Mouse (Mus musculus) kidney, adult 2 months (tissue): Measurements from ENCODE around the gene Bckdk. TPM values are rescaled to one million over a fixed set of nuclear protein-coding genes. Genes with fewer than 3 reads are reported as not detected.

ENCODE experiments used
- DNase-seq: peaks from one replicate; pipeline ENCODE4 v3.0.0; 2021
- H3K27ac ChIP-seq: fragments of 200-500 bp; 2 replicates; pipeline ENCODE4 v1.5.1; 2012; ENCODE audit warnings: low read depth, low read length, control low read depth, inconsistent platforms; ENCODE audit not compliant: insufficient read depth
- H3K27me3 ChIP-seq: fragments of 200-500 bp; replicated peaks from 2 replicates; pipeline ENCODE4 v1.6.1; 2012; ENCODE audit warnings: mild to moderate bottlenecking, moderate library complexity, low read length, inconsistent platforms; ENCODE audit not compliant: control insufficient read depth, insufficient read depth
- H3K36me3 ChIP-seq: fragments of 200-500 bp; 2 replicates; pipeline ENCODE4 v1.6.1; 2012; ENCODE audit warnings: mild to moderate bottlenecking, moderate library complexity, low read length, inconsistent platforms; ENCODE audit not compliant: control insufficient read depth, insufficient read depth
- H3K4me1 ChIP-seq: fragments of 200-500 bp; 2 replicates; pipeline ENCODE4 v1.6.1; 2011; ENCODE audit warnings: low read length; ENCODE audit not compliant: control insufficient read depth, insufficient read depth
- H3K4me3 ChIP-seq: fragments of 200-500 bp; 2 replicates; pipeline ENCODE4 v1.5.1; 2011; ENCODE audit warnings: mild to moderate bottlenecking, low read depth, low read length, control low read depth; ENCODE audit not compliant: insufficient read depth
- CTCF ChIP-seq: fragments of 200-500 bp; conservative IDR thresholded peaks from 2 replicates; pipeline ENCODE4 v1.5.1; 2011; ENCODE audit warnings: low read depth, mild to moderate bottlenecking, control low read depth, low read length, moderate library complexity, mixed read lengths; ENCODE audit not compliant: insufficient read depth, insufficient read length
- POLR2A ChIP-seq: fragments of 200-500 bp; IDR thresholded peaks from one replicate; pipeline ENCODE4 v1.6.1; 2011; ENCODE audit warnings: low read depth, low read length, control low read depth
- WGBS: fragments of 180-500 bp; shearing (Covaris S2); methylation state at CpG from one replicate; pipeline ENCODE4 v1.1.7; 2018; 5-methylcytosine and 5-hydroxymethylcytosine counted together
- polyA plus RNA-seq: library from polyadenylated mRNA; depleted of rRNA; stranded (reverse); fragments of >200 nt; gene quantifications from 2 replicates; pipeline ENCODE4 v1.2.3, GENCODE M21; 2012; rRNA removed

Bckdk gene
- polyA plus RNA-seq, 1 experiment = 148 TPM

GRCm38 (mm10) chr7:127952864-127953581 lies 49.1 kb downstream of the Bckdk start:
- WGBS = 52% methylated on average over 13 of the region's 13 CpGs

GRCm38 (mm10) chr7:127959364-127959763 lies 55.5 kb downstream of the Bckdk start:
- H3K4me1 ChIP-seq = peaks cover 6% of the 10 kb centered on the region
- DNase-seq = peak; percentile 55
- H3K27ac ChIP-seq = peak overlapping the region; percentile 68
- no peaks in the 10 kb centered on the region for H3K27me3 ChIP-seq
- TF ChIP-seq CTCF (no peak), POLR2A (no peak)
- H3K4me3 ChIP-seq = no peak overlapping the region
- H3K36me3 ChIP-seq = no peaks in the 10 kb centered on the region
- WGBS = 25% methylated on average over 5 of the region's 5 CpGs

More at GRCm38 (mm10) chr7:127952864-127953581, 49.1 kb downstream of the Bckdk start:
- H3K4me3 ChIP-seq = no peak overlapping the region
- no peaks in the 10 kb centered on the region for H3K36me3 ChIP-seq
- TF ChIP-seq CTCF (no peak), POLR2A (no peak)
- no peaks in the 10 kb centered on the region for H3K27me3 ChIP-seq
- H3K27ac ChIP-seq = no peak overlapping the region
- H3K4me1 ChIP-seq = no peaks in the 10 kb centered on the region
- DNase-seq = no peak

Other genes with a start within 250 kb of the Bckdk start
- 24.5 and 25.9 TPM in 2 replicates for gene Bcl7c, start 195.1 kb upstream of the Bckdk start, polyA plus RNA-seq
- gene Ctf1, start 191.3 kb upstream of the Bckdk start, polyA plus RNA-seq = 19.4 and 20.6 TPM in 2 replicates
- gene Ctf2, start 171.9 kb upstream of the Bckdk start, polyA plus RNA-seq = not detected in 2 replicates
- 14.6 and 20.8 TPM in 2 replicates for gene Fbxl19, start 159.5 kb upstream of the Bckdk start, polyA plus RNA-seq
- 28.2 and 34.6 TPM in 2 replicates for gene Orai3, start 134.3 kb upstream of the Bckdk start, polyA plus RNA-seq
- 8.8 and 10.9 TPM in 2 replicates for gene Setd1a, start 127.4 kb upstream of the Bckdk start, polyA plus RNA-seq
- gene Gm49388, start 118.5 kb upstream of the Bckdk start, polyA plus RNA-seq = not detected in 2 replicates
- 45.0 and 49.3 TPM in 2 replicates for gene Hsd3b7, start 103.5 kb upstream of the Bckdk start, polyA plus RNA-seq
- gene Stx4a, start 79.8 kb upstream of the Bckdk start, polyA plus RNA-seq = 60.7 and 66.5 TPM in 2 replicates
- gene Stx1b, start 79.5 kb upstream of the Bckdk start, polyA plus RNA-seq = 2.3 and 2.4 TPM in 2 replicates
- gene Zfp646, start 27.9 kb upstream of the Bckdk start, polyA plus RNA-seq = 11.9 and 14.3 TPM in 2 replicates
- 4.2 and 4.3 TPM in 2 replicates for gene Zfp668, start 27.3 kb upstream of the Bckdk start, polyA plus RNA-seq
- gene Prss53, start 13.1 kb upstream of the Bckdk start, polyA plus RNA-seq = 5.1 and 7.5 TPM in 2 replicates
- not detected in 2 replicates for gene Gm21974, start 8.6 kb upstream of the Bckdk start, polyA plus RNA-seq
- 289 and 293 TPM in 2 replicates for gene Vkorc1, start 8.5 kb upstream of the Bckdk start, polyA plus RNA-seq
- 11.8 and 12.2 TPM in 2 replicates for gene Kat8, start 8.4 kb downstream of the Bckdk start, polyA plus RNA-seq
- 745 and 858 TPM in 2 replicates for gene Prss8, start 26.0 kb downstream of the Bckdk start, polyA plus RNA-seq
- gene Prss36, start 42.6 kb downstream of the Bckdk start, polyA plus RNA-seq = 21.9 and 28.4 TPM in 2 replicates
- gene Fus, start 63.4 kb downstream of the Bckdk start, polyA plus RNA-seq = 183 and 196 TPM in 2 replicates
- gene Pycard, start 89.8 kb downstream of the Bckdk start, polyA plus RNA-seq = 52.8 and 60.0 TPM in 2 replicates
- 0.29 and 2.8 TPM in 2 replicates for gene Trim72, start 99.9 kb downstream of the Bckdk start, polyA plus RNA-seq
- 2.4 and 7.0 TPM in 2 replicates for gene Itgam, start 158.6 kb downstream of the Bckdk start, polyA plus RNA-seq
- not detected in 2 replicates for gene Gm49368, start 158.6 kb downstream of the Bckdk start, polyA plus RNA-seq
- 1.9 TPM in 2 replicates for gene Itgax, start 225.5 kb downstream of the Bckdk start, polyA plus RNA-seq